Mouse (Mus musculus): ENCODE results near the gene Eif3m.
"Not testable (repeated sequence)": the region's sequence is repeated elsewhere in the genome, so short reads cannot be mapped to it uniquely, and the experiment has no call there.

The Eif3m gene

DNA sequence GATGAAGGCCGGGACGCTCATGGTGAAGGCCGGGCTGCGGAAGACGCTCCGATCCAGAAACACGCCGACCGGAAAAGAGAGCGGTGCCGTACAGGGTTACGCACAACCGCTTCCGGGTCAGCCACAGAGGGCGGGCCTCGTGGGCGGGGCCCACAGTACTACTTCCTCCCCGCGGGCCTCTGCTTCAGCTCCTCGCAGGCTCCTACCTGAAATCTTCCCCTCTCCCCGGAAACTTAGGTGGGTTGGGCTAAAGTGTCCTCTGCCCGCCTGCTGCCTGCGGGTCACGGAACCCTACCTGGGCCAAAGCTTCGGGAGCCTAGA lies at the start of gene Eif3m:
Gene Eif3m, minus strand, starts transcription at position 114 of the 321 bp plus-strand sequence.
- DNase-seq (ENCODE audit: extremely low spot score) = peak; percentile 93

DNA sequence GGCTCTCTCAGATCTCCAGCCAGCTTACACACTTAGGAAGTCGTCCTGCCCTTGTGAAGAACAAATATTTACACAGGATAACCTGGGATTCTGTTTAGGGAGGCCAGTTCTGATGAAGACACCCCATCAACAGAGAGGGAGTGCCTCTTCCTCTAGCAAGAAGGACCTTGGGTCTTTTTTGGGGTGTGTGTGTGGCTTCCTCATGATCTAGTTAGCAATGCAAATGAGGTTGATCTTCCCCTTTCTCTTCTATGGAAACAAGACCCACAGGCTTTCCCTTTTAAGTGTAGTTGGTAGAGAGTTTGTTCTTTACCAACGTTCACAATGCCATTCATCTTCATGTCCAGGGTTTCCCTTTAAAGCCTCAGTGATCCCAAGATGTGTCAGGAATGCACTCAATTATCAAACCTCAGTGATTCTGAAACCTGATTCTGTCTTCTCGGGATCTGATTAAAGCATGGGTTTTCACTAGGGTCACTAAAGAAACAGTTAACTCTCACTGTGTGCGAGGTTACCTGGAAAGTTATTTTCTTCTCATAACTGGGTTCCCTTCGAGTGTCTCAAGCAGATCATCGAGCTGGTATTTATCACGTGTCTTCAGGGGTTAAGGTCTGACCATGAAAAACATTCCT lies 46.0 kb upstream of the Eif3m start:
- DNase-seq (ENCODE audit: extremely low spot score) = no peak

DNA sequence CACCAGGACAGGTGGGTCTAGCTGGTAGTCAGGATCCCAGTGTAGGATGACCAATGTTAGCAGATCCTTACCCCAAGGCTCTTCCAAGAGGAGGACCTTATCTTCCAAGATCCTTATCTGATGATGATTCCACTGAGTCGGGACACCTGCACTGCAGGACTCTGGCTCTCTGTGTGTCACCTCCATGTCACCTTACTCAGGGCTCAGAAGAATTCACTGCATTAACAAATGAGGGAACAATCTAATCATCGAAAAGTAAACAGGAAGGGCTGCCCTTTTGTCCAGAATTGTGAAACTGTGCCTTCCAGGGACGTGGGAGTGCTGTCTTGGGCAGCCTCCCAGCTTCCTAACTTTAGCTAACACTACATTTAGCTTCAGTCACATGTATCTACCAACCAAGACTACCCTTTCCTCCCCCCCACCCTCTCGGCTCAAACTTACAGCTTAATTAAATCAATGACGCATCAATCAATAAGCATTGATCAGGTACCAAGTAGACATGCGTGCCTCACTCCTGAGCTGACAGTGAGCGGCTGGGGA lies 41.8 kb upstream of the Eif3m start:
- DNase-seq (ENCODE audit: extremely low spot score) = no peak

DNA sequence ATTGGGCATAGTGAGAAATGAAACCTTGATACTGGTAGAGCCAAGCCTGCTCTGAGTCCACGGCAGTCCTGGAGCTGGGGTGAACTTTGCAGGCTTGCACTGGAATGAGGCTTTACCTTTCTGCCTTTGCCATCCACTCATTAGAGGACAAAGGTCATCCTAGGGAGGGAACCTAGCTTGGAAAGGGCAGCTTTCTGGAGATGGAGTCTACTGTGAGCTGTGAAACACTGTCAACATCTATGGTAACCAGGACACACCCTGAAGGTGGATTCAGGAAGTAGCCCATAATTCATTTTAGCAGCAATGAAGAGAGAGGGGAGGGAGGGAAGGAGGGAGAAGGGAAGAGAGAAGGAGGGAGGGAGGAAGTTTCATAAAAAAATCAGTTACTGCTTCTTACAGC lies 38.6 kb upstream of the Eif3m start:
- no peak for DNase-seq (ENCODE audit: extremely low spot score)

DNA sequence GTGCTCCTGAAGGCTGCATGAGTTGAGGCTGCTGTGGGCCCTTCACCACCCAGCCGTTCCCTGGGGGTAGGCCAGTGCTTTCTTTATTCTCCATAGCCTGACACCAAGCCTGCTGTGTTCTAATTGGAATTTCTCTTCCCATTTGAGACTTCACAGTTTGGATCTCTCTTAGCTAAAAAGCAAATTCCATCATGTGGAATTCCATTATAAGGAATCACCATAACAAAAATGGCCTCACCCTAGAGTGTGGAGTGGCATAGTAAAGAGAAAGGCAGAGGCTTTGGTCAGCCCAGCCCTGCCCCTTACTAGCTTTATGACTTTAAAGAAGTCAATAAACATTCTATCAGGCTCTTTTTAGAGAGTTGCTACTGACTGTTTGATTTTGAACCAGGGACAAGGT lies 31.4 kb upstream of the Eif3m start:
- no peak for DNase-seq (ENCODE audit: extremely low spot score)

DNA sequence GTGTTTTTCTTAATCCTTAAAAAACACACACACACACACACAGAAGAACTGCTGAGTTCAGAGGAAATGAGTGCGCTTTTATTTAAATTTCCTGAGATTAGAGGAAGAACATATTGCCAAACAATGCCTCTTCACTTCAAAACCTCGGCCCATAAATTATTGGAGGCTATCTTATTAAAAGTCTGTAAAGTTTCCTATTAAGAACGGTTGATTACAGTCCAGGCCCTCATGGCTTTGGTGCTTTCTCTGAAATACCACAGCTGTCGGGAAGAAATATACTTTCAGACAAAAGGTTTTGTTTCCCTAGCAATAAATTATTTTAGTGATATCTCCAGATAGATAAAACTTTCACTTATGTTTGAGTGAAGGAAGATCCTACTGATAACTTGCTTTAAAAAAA lies 26.3 kb upstream of the Eif3m start:
- no peak for DNase-seq (ENCODE audit: extremely low spot score)

DNA sequence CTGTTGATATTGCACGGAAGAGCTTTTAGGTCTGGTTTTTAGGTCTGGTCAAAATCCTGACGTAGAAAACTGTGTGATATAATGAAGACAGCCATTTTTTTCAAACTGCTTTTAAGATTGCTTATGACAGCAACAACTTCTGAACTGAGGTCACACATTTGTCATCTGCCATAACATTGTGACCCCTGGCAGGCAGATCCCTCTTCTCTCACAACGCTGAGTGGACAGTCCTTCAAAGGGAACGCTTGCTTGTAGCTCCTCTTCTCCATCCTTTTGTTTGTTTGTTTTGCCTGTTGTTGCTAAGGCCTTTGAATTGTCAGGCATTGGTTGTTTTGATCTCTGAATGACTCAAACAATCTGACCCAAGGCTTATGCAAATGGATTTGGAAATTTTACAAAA lies 24.0 kb upstream of the Eif3m start:
- DNase-seq (ENCODE audit: extremely low spot score) = no peak

DNA sequence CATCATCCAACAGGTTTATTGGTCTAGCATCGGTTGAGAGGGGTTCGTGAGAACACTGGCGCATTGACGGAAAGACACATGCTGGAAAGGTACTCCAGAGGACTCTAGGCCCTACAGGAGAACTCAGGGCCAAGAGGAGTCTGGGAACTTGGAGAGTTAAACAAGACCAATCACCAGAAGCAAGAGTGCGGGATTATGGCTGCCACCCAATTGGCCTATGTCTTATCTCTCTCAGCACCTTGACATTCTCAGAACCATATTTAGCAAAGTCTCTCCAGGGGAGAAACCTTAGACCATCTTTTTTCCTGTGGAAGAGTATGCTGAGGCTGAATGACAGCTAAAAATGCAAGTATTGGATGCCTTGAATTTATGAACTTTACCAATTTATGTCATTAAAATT lies 22.0 kb upstream of the Eif3m start:
- DNase-seq (ENCODE audit: extremely low spot score) = no peak

DNA sequence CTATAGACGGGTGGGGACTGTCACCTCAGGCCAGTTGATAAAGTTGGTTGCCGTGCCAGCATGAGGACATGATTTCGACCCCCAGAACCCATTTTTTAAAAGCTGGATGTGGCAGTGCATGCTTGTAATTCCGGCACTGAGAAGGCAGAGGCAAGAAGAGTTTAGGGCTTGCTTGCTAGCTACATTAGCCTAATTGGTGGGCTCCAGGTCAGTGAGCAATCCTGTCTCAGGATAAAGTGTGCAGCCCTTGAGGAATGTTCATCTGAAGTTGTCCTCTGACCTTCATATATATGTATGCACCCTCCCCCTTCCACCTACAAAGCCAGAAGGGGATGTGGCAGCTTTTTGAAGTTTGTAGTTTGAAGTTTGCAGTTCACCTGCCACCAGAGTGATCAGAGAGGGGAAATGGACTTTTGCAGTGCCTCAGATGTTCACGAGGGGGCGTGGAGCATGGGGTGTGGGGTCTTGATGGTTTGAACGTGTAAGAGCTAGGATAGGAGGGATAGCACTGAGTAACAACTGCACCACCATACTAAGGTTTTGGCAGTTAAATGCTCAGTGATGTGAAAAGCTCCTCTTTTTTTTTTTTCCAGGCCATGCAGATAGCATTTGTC lies 21.2 kb upstream of the Eif3m start:
- no peak for DNase-seq (ENCODE audit: extremely low spot score)

DNA sequence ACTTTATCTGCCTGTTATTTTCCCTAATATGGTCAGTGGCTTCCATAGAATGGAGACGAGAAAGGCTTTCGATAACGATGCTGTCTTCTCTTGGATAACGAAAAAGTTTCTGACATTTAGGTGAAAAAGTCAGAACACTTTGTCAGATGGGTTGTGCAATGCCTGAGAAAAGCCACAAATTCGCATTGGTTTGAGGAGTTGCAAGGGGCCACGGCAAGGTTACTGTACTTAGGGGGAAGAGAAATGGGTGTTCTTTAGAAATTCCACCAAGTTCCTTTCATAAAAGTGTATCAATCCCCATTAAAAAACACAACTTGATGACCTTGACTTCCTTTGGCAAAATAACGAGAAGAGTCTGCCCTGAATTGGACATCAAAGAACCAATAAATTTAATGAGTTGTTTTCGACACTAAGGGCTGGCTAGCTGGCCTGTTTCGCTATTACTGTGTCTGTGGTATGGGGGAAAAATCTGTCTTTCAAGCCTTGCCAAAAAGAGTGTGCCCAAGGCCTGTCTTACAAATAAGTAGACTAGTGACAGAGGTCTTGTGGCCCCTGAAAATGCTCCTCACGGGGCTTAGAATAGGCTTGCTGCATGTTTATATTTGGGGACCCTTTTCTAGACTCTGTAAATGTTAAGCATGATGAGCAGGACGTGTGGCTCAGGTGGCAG lies 19.7 kb upstream of the Eif3m start:
- no peak for DNase-seq (ENCODE audit: extremely low spot score)

DNA sequence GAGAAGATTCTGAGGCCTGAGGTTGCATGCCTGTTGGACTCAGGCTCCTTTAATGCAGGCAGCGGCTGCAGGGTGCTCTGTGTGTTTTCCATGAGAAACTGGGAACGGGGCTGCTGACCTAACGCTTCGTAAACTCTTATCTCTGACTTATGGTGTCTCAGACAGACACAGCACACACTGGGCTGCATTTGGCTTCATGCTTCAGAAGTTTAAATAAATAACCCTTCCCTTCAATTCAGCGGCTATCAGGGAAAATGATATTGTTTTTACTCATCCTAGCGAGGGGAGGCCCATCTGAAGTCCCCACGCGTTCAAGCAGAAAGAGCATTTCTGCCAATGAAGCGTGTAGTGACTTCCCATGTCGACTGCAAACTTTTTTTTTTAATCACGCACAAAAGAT lies 19.1 kb upstream of the Eif3m start:
- DNase-seq (ENCODE audit: extremely low spot score) = no peak

DNA sequence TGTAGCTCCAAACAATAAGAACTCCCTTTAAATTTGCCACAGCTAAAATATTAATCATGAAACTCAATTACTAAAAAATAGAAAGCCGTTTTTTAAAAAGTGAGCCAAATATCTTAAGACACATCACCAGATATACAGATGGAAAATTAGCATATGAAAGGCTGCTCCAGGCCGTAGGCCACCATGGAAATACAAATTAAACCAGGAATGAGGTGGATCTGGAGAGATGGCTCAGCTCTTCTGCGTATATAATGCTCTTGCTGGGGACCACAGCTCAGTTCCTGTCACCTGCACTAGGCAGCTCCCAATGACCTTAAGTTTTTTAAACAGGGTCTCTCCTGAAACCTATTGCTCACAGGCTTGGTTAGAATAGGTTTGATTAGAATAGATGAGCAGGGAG lies 17.2 kb upstream of the Eif3m start:
- DNase-seq (ENCODE audit: extremely low spot score) = no peak

DNA sequence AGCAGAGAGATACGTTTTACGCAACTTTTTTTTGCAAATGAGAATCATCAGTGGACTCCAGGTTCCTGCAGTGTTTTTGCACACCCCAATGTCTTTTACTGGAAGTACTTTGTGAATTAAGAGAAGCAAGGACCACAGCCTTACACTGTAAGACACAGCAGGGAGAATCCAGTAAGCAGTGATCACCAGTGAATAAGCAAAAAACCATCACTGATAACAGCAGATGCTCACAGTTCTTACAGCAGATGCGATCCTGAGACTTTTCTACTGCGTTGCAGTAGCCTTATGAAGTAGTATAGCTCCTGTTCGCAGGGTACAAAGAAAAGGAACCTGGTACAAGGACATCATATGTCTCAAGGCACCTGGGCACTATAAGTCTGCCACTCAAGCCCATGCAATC lies 13.6 kb upstream of the Eif3m start:
- no peak for DNase-seq (ENCODE audit: extremely low spot score)

DNA sequence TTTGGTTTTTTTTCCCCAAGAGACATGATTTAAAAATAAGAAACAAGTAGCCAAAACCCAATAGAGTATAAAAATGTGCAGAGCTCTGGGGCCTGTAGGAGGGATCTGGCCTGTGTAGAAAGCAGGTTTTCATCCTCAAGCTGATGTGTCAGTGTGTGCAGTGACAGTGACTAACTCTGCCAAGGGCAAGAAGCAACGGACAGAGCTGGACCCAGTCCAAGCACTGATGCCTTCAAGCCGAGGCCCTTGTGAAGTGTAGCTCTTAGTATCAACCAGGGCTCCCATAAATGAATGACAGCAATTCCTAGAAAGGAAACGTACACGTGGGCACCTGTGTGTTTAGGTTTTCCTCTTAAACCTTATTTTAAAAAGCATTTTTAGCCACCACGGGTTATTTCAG lies 11.9 kb upstream of the Eif3m start:
- DNase-seq (ENCODE audit: extremely low spot score) = no peak

DNA sequence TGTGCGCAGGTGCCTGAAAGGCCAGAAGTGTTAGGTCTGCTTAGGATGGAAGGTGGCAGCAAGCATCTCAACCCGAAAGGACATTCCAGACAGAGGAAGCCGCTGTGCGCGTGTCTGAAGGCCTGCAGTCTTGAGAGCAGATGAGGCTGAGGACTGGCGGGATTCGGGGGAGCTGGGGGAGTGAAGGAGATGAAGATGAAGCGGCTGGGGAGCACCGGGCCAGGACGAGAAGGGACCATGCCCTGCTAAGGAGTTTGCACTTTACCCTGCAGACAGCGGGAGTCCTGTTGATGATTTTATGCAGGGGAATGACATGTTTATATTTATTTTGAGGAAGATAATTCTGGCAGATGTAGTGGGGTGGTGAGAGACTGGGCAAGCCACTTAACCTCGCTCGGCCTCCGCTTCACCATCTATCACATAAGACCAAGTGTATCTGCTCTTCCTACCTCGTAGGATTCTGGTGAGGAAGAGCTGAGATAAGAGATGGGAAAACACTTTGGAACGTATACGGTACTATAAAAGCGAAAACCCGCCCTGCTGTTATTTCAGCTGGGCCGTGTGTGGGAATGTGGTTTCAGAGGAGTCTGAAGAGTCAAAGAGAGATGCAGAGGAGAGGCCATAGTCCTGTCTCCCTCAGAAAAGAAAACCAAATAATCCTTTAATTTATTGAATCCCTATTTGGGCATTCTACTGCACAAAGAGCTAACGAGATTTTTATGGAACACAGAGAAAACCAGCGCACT lies 10.2 kb upstream of the Eif3m start:
- no peak for DNase-seq (ENCODE audit: extremely low spot score)

DNA sequence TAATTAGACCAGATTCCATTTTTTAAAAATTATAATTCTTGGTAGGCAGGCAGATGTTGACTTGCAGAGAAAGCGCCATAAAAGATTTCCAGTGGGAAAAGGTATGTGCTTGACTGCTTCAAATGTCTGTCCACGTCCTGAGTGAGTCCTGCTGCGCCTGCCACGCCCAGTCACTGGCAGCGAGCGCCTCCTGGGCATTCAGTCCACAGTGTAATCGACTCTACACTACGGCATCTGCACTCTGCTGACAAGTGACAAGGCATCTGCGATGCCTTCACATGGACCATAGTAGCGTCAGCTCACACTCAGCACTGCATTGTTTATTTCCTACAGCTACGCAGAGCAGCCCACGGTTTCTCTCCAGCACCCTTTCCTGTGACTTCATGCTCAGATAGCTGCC lies 8.7 kb upstream of the Eif3m start:
- not testable (repeated sequence) for DNase-seq (ENCODE audit: extremely low spot score)

DNA sequence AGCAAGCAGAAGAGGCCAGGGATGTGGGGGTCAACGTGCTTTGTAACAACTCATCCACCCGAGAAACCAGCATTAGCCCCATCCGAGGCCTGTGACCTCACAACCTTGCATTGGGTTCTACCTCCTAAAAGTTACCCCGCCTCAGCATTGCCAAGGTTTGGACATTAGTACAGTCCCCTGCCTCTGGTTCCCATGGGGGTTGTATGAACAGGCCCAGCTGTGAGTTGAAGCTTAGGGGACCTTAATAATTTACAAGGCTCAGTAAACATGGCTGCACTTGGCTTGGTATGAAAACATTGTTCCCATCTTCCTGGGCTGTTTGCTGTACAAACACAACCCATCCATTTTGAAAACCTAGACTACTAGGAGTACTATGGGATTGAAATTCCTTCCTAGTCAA lies 6.9 kb upstream of the Eif3m start:
- DNase-seq (ENCODE audit: extremely low spot score) = no peak

DNA sequence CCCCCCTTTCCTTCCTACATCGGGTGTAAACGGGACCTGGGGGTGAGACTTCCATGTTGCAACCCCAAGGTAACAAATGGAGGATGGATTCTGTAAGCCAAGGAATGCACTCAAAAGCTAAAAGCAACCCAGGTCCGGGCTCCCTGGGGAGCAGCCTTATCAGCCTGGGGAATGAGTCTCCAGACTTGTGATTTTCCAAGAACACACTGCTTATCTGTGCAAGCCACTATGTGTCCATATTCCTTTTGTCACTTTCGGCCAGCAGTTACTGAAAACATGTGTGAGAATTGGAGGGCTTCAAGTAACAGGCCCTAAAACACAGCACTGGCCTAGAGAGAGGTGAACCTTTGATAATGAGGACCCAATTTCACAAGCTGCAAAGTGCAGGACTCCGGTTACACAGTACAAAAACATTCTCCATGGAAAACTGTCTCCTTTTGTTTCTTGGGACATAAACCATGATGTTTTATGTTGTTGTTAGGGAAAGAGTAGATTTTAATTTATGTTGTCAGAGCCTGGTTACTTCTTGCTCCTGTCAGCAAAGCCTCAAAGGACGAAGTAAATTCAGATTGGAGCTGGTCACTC lies 6.2 kb upstream of the Eif3m start:
- DNase-seq (ENCODE audit: extremely low spot score) = no peak

DNA sequence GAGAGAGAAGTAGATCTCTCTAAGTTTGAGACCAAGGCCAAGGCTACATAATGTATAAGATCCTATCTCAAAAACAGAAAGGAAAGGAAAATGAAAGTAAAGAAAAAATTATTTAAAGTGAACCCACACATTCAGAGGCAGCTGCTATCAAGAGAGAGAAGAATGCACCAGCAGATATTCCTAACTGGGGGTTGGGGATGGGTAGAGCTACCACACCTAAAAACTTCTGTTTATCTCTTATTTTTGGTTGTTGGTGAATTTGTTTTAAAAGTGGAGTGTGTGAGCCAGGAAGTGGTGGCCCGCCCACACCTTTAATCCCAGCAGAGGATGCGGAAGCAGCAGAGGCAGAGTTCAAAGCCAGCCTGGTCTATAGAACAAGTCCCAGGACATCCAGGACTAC lies 5.0 kb upstream of the Eif3m start:
- no peak for DNase-seq (ENCODE audit: extremely low spot score)

DNA sequence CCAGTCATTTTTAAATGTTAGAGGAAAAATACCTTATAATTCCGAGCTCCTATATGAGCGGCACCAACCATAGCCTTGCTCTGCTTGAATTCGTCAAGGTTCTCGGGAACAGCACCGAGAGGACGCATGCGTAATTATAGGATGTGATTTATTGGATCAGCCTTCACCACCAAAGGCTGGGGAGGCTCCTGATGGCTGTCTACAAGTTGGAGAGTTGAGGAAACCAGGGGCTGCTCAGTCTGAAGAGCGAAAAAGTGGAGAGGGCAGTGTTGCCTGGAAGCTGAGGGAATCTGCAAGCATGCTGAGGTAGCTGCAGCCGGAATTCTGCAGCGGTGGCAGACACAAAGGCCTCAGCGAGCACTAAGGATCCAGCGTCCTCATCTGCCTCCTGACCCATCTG lies 4.4 kb upstream of the Eif3m start:
- DNase-seq (ENCODE audit: extremely low spot score) = no peak

DNA sequence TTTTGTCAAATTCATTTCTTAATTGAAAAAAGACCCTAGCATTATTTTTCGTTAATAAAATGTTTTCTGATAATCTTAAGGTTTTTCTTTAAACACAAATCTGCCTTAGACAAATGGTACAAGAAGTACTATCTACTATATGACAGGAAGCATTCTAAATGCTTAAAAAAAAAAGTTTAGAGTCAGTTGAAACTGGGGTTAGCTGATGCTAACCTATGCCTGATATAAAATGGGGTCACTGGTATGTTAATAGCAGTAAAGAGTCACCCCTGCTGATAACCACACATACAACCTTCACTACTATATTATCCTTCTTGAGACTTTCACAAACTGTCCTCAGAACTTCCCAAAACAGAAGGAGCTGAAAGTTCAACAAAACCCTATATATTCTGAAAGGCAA lies 2.6 kb upstream of the Eif3m start:
- DNase-seq (ENCODE audit: extremely low spot score) = no peak

DNA sequence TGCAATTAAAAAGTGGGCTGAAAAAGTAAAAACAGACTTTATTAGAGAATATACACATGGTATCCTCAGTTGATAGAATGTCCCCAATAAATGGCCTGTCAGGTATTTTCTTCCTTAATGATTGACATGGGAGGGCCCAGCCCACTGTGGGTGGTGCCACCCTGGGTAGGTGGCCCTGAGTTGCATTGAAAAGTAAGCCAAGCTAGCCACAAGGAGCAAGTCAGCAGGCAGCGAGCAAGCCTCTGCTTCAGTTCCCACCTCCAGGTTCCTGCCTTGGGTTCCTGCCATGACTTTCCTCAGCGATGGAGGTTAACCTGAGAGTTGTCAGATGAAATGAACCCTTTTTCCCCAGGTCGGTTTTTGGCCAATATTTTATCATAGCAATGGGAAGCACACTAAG lies 922 bp upstream of the Eif3m start:
- no peak for DNase-seq (ENCODE audit: extremely low spot score)

Data from embryo, embryonic 9.5 days (tissue).